Mouse (Mus musculus) lung, postnatal 0 days (tissue): ENCODE measurements around the gene Plppr3.

Experiments used
- CTCF ChIP-seq: IDR thresholded peaks from 2 replicates; pipeline ENCODE4 v1.5.1; 2016; ENCODE audit warnings: antibody characterized with exemption, mild to moderate bottlenecking
- EP300 ChIP-seq: IDR thresholded peaks from 2 replicates; pipeline ENCODE4 v1.6.1; 2016; ENCODE audit warnings: antibody characterized with exemption, mild to moderate bottlenecking, control low read depth

GRCm38 (mm10) chr10:79860079-79860911 is 14.1 kb downstream of the Plppr3 start:
- TF ChIP-seq CTCF = no peak
- TF ChIP-seq EP300 = no peak
